Mouse (Mus musculus): ENCODE measurements around the gene Dnajc7. TPM values are rescaled to one million over a fixed set of nuclear protein-coding genes. Genes with fewer than 3 reads are reported as not detected.

The Dnajc7 gene
- polyA plus RNA-seq, 1 experiment from 2014 or later, result 293 TPM

GRCm38 (mm10) chr11:100608796-100609195 lies 11.2 kb downstream of the Dnajc7 start:
- H3K4me2 ChIP-seq (ENCODE audit: low read length), result no peak overlapping the region
- WGBS, result 65% methylated on average over 4 of the region's 4 CpGs
- H3K27me3 ChIP-seq (replicated peaks; ENCODE audit: control insufficient read depth, insufficient read depth, low read length), result no peaks in the 10 kb centered on the region
- no peak overlapping the region for H3K4me3 ChIP-seq (ENCODE audit: low read length)
- H3K36me3 ChIP-seq (ENCODE audit: control insufficient read depth, insufficient read depth, low read length), result no peaks in the 10 kb centered on the region; the same call in 1 of the 2 replicates
- H3K9me3 ChIP-seq (ENCODE audit: control insufficient read depth, low read length), result no peaks in the 10 kb centered on the region
- no peak for ATAC-seq
- peaks cover 14% of the 10 kb centered on the region for H3K4me1 ChIP-seq (ENCODE audit: control insufficient read depth, insufficient read depth, low read depth, low read length)
- no peak overlapping the region for H3K9ac ChIP-seq (ENCODE audit: low read depth, low read length)
- no peak overlapping the region for H3K27ac ChIP-seq (ENCODE audit: low read depth, low read length)

GRCm38 (mm10) chr11:100607121-100607520 lies 12.8 kb downstream of the Dnajc7 start:
- Histone ChIP-seq H3K4me1 (ENCODE audit: control insufficient read depth, insufficient read depth, low read depth, low read length) (peaks cover 13% of the 10 kb centered on the region), H3K36me3 (ENCODE audit: control insufficient read depth, insufficient read depth, low read length) (no peaks in the 10 kb centered on the region; the same call in 1 of the 2 replicates)
- 92% methylated on average over 6 of the region's 6 CpGs for WGBS

GRCm38 (mm10) chr11:100605451-100605850 lies 14.5 kb downstream of the Dnajc7 start:
- no peak overlapping the region for H3K9ac ChIP-seq (ENCODE audit: low read depth, low read length)
- WGBS, result 76% methylated on average over 10 of the region's 10 CpGs

More at GRCm38 (mm10) chr11:100607121-100607520, 12.8 kb downstream of the Dnajc7 start:
- H3K9me3 ChIP-seq (ENCODE audit: control insufficient read depth, low read length), result no peaks in the 10 kb centered on the region
- H3K9ac ChIP-seq (ENCODE audit: low read depth, low read length), result no peak overlapping the region
- no peak overlapping the region for H3K4me3 ChIP-seq (ENCODE audit: low read length)
- no peaks in the 10 kb centered on the region for H3K27me3 ChIP-seq (replicated peaks; ENCODE audit: control insufficient read depth, insufficient read depth, low read length)
- H3K4me2 ChIP-seq (ENCODE audit: low read length), result no peak overlapping the region
- ATAC-seq, result no peak
- H3K27ac ChIP-seq (ENCODE audit: low read depth, low read length), result no peak overlapping the region

GRCm38 (mm10) chr11:100604321-100605005 lies 15.5 kb downstream of the Dnajc7 start:
- Histone ChIP-seq H3K4me1 (ENCODE audit: control insufficient read depth, insufficient read depth, low read depth, low read length) (peaks cover 11% of the 10 kb centered on the region), H3K27ac (ENCODE audit: low read depth, low read length) (0 out of 2 replicates have a peak overlapping the region, but pooled peaks have one; percentile 19)
- WGBS, result 76% methylated on average over 4 of the region's 4 CpGs

More at GRCm38 (mm10) chr11:100605451-100605850, 14.5 kb downstream of the Dnajc7 start:
- H3K27me3 ChIP-seq (replicated peaks; ENCODE audit: control insufficient read depth, insufficient read depth, low read length), result no peaks in the 10 kb centered on the region
- H3K36me3 ChIP-seq (ENCODE audit: control insufficient read depth, insufficient read depth, low read length), result peaks cover 6% of the 10 kb centered on the region
- H3K4me2 ChIP-seq (ENCODE audit: low read length), result no peak overlapping the region
- H3K9me3 ChIP-seq (ENCODE audit: control insufficient read depth, low read length), result no peaks in the 10 kb centered on the region
- no peak overlapping the region for H3K27ac ChIP-seq (ENCODE audit: low read depth, low read length)
- no peak for ATAC-seq
- peaks cover 11% of the 10 kb centered on the region for H3K4me1 ChIP-seq (ENCODE audit: control insufficient read depth, insufficient read depth, low read depth, low read length)
- no peak overlapping the region for H3K4me3 ChIP-seq (ENCODE audit: low read length)

GRCm38 (mm10) chr11:100603813-100604212 lies 16.2 kb downstream of the Dnajc7 start:
- no peaks in the 10 kb centered on the region for H3K9me3 ChIP-seq (ENCODE audit: control insufficient read depth, low read length)
- ATAC-seq, result no peak
- H3K4me2 ChIP-seq (ENCODE audit: low read length), result no peak overlapping the region
- no peaks in the 10 kb centered on the region for H3K27me3 ChIP-seq (replicated peaks; ENCODE audit: control insufficient read depth, insufficient read depth, low read length)
- 78% methylated on average over 8 of the region's 8 CpGs for WGBS
- peaks cover 11% of the 10 kb centered on the region for H3K4me1 ChIP-seq (ENCODE audit: control insufficient read depth, insufficient read depth, low read depth, low read length)
- no peak overlapping the region for H3K27ac ChIP-seq (ENCODE audit: low read depth, low read length)
- peaks cover 17% of the 10 kb centered on the region for H3K36me3 ChIP-seq (ENCODE audit: control insufficient read depth, insufficient read depth, low read length)
- no peak overlapping the region for H3K9ac ChIP-seq (ENCODE audit: low read depth, low read length)
- no peak overlapping the region for H3K4me3 ChIP-seq (ENCODE audit: low read length)

More at GRCm38 (mm10) chr11:100604321-100605005, 15.5 kb downstream of the Dnajc7 start:
- no peaks in the 10 kb centered on the region for H3K27me3 ChIP-seq (replicated peaks; ENCODE audit: control insufficient read depth, insufficient read depth, low read length)
- H3K9ac ChIP-seq (ENCODE audit: low read depth, low read length), result no peak overlapping the region
- no peak overlapping the region for H3K4me2 ChIP-seq (ENCODE audit: low read length)
- peaks cover 12% of the 10 kb centered on the region for H3K36me3 ChIP-seq (ENCODE audit: control insufficient read depth, insufficient read depth, low read length)
- no peak overlapping the region for H3K4me3 ChIP-seq (ENCODE audit: low read length)
- H3K9me3 ChIP-seq (ENCODE audit: control insufficient read depth, low read length), result no peaks in the 10 kb centered on the region
- no peak for ATAC-seq

- Histone ChIP-seq H3K9me3 (ENCODE audit: control insufficient read depth, low read length) (no peaks in the 10 kb centered on the region), H3K27me3 (replicated peaks; ENCODE audit: control insufficient read depth, insufficient read depth, low read length) (no peaks in the 10 kb centered on the region), H3K4me1 (ENCODE audit: control insufficient read depth, insufficient read depth, low read depth, low read length) (peaks cover 11% of the 10 kb centered on the region), H3K4me3 (ENCODE audit: low read length) (no peak overlapping the region), H3K27ac (ENCODE audit: low read depth, low read length) (no peak overlapping the region), H3K9ac (ENCODE audit: low read depth, low read length) (no peak overlapping the region), H3K36me3 (ENCODE audit: control insufficient read depth, insufficient read depth, low read length) (peaks cover 23% of the 10 kb centered on the region), H3K4me2 (ENCODE audit: low read length) (no peak overlapping the region)
- ATAC-seq, result no peak
- 89% methylated on average over 9 of the region's 9 CpGs for WGBS
These were observed 16.8 kb downstream of the Dnajc7 start for GRCm38 (mm10) chr11:100603155-100603554.

- no peak for ATAC-seq
- 95% methylated on average over 3 of the region's 3 CpGs for WGBS
- peaks cover 11% of the 10 kb centered on the region for H3K4me1 ChIP-seq (ENCODE audit: control insufficient read depth, insufficient read depth, low read depth, low read length)
These were observed 18.6 kb downstream of the Dnajc7 start for GRCm38 (mm10) chr11:100601372-100601771.

GRCm38 (mm10) chr11:100598074-100598473 lies 21.9 kb downstream of the Dnajc7 start:
- Histone ChIP-seq H3K9me3 (ENCODE audit: control insufficient read depth, low read length) (no peaks in the 10 kb centered on the region), H3K27me3 (replicated peaks; ENCODE audit: control insufficient read depth, insufficient read depth, low read length) (no peaks in the 10 kb centered on the region), H3K9ac (ENCODE audit: low read depth, low read length) (no peak overlapping the region), H3K4me2 (ENCODE audit: low read length) (no peak overlapping the region), H3K4me1 (ENCODE audit: control insufficient read depth, insufficient read depth, low read depth, low read length) (no peaks in the 10 kb centered on the region), H3K4me3 (ENCODE audit: low read length) (no peak overlapping the region), H3K27ac (ENCODE audit: low read depth, low read length) (no peak overlapping the region), H3K36me3 (ENCODE audit: control insufficient read depth, insufficient read depth, low read length) (peaks cover 36% of the 10 kb centered on the region)
- ATAC-seq, result no peak
- WGBS, result 92% methylated on average over 4 of the region's 4 CpGs

More at GRCm38 (mm10) chr11:100601372-100601771, 18.6 kb downstream of the Dnajc7 start:
- H3K27ac ChIP-seq (ENCODE audit: low read depth, low read length), result no peak overlapping the region
- H3K36me3 ChIP-seq (ENCODE audit: control insufficient read depth, insufficient read depth, low read length), result peaks cover 31% of the 10 kb centered on the region
- no peak overlapping the region for H3K9ac ChIP-seq (ENCODE audit: low read depth, low read length)
- H3K9me3 ChIP-seq (ENCODE audit: control insufficient read depth, low read length), result no peaks in the 10 kb centered on the region
- H3K27me3 ChIP-seq (replicated peaks; ENCODE audit: control insufficient read depth, insufficient read depth, low read length), result no peaks in the 10 kb centered on the region
- H3K4me3 ChIP-seq (ENCODE audit: low read length), result no peak overlapping the region
- H3K4me2 ChIP-seq (ENCODE audit: low read length), result no peak overlapping the region

GRCm38 (mm10) chr11:100595533-100595932 lies 24.4 kb downstream of the Dnajc7 start:
- WGBS, result 75% methylated on average over 4 of the region's 4 CpGs
- Histone ChIP-seq H3K27me3 (replicated peaks; ENCODE audit: control insufficient read depth, insufficient read depth, low read length) (no peaks in the 10 kb centered on the region), H3K27ac (ENCODE audit: low read depth, low read length) (no peak overlapping the region), H3K9ac (ENCODE audit: low read depth, low read length) (no peak overlapping the region), H3K9me3 (ENCODE audit: control insufficient read depth, low read length) (no peaks in the 10 kb centered on the region), H3K4me2 (ENCODE audit: low read length) (no peak overlapping the region), H3K4me3 (ENCODE audit: low read length) (no peak overlapping the region), H3K4me1 (ENCODE audit: control insufficient read depth, insufficient read depth, low read depth, low read length) (no peaks in the 10 kb centered on the region), H3K36me3 (ENCODE audit: control insufficient read depth, insufficient read depth, low read length) (peaks cover 48% of the 10 kb centered on the region)
- ATAC-seq, result no peak

Data from hindbrain, embryonic 16.5 days (tissue).